In the genomic region with DNA sequence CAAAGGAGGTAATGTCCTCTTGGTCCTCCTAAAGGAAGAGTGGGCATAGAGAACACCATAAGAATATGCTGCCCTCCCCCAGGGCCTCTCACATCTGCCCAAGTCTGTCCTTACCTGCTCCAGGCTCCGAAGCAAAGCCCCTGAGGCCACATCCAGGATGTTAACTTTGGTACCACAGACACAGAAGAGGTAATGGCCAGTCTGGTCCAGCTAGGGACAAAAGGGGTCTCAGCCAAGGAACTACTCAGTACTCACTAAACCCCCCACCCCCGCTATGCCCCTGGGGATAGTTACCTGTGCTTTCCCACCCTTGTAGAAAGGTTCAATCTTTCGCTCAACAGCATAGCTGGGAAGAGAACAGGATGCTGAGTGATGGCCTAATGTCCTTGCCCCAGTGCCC, we compare ENCODE assay signal across 23 mouse cellular contexts. TPM values are rescaled to one million over a fixed set of nuclear protein-coding genes. Genes with fewer than 3 reads are reported as not detected.
DNase-seq lines count a peak whose midpoint lies in the region; ATAC-seq and TF ChIP-seq lines count a peak whose summit lies in the region.
"Had no signal": no experiment of that assay in that cellular context is flagged by ENCODE, and none has a peak within 500 bp of the region (broad histone marks: within the 10 kb centered on the region; RNA-seq: fewer than 3 reads in every experiment).

No protein-coding gene starts in this region.

- intact Hi-C loops in left cerebral cortex, postnatal 4 days (cut with DNase I): no loop called here

- no peaks in the 10 kb centered on the region for H3K9me3 ChIP-seq in erythroblast, embryonic 14.5 days (ENCODE audit: control insufficient read depth, low read length)
- H3K9me3 ChIP-seq in E14TG2a.4 (ENCODE audit: low read length): no peaks in the 10 kb centered on the region
- no peaks in the 10 kb centered on the region for H3K9me3 ChIP-seq in limb, embryonic 11.5 days (ENCODE audit: control insufficient read depth, low read length)
- H3K9me3 ChIP-seq: embryonic facial prominence, embryonic 15.5 days; heart, embryonic 15.5 days had no signal

- peak overlapping the region; percentile 81 for H3K4me3 ChIP-seq in erythroblast, embryonic 14.5 days (replicated peaks)
- H3K4me3 ChIP-seq in layer of hippocampus, adult 2 months: no peak overlapping the region
- H3K4me3 ChIP-seq in E14TG2a.4 (replicated peaks; ENCODE audit: low read length): peak overlapping the region; percentile 98; the same call in 1 of the 2 replicates
- H3K4me3 ChIP-seq in limb, embryonic 11.5 days (ENCODE audit: low read depth, low read length): no peak overlapping the region; the same call in 1 of the 2 replicates

- TF ChIP-seq CTCF in layer of hippocampus, adult 2 months (conservative IDR thresholded peaks at IDR 0.05): no peak
- no peak for TF ChIP-seq CTCF in E14TG2a.4 (conservative IDR thresholded peaks at IDR 0.05; ENCODE audit: low read length)

- no peak overlapping the region for H3K27ac ChIP-seq in layer of hippocampus, adult 2 months
- no peak overlapping the region for H3K27ac ChIP-seq in limb, embryonic 11.5 days (replicated peaks; ENCODE audit: low read depth, low read length)
- H3K27ac ChIP-seq: embryonic facial prominence, embryonic 15.5 days; heart, embryonic 15.5 days; hindbrain, embryonic 14.5 days; kidney, postnatal 0 days; macrophage had no signal

- no peak overlapping the region for H3K9ac ChIP-seq in limb, embryonic 11.5 days (ENCODE audit: low read length)
- H3K9ac ChIP-seq: embryonic facial prominence, embryonic 15.5 days; heart, embryonic 15.5 days; hindbrain, embryonic 14.5 days had no signal

- no peaks in the 10 kb centered on the region for H3K27me3 ChIP-seq in erythroblast, embryonic 14.5 days (ENCODE audit: control insufficient read depth)
- H3K27me3 ChIP-seq in E14TG2a.4 (ENCODE audit: insufficient read depth, low read length): no peaks in the 10 kb centered on the region
- no peaks in the 10 kb centered on the region for H3K27me3 ChIP-seq in limb, embryonic 11.5 days (ENCODE audit: control insufficient read depth, insufficient read depth, low read length)
- H3K27me3 ChIP-seq: embryonic facial prominence, embryonic 15.5 days; heart, embryonic 15.5 days had no signal

- 91% methylated on average over 3 of the region's 3 CpGs for WGBS in limb, embryonic 11.5 days

- DNase-seq in layer of hippocampus, adult 9-11 months: peak; percentile 1
- DNase-seq in layer of hippocampus, adult 2 months (ENCODE audit: low spot score in 2 of 2): no peak
- DNase-seq in limb, embryonic 11.5 days (ENCODE audit: low spot score): no peak
- DNase-seq in left cerebral cortex, postnatal 4 days: no peak
- no peak for DNase-seq in yolk sac, embryonic 10.5 days (ENCODE audit: low spot score)
- DNase-seq: adrenal gland, postnatal 14 days; B cell, adult 2 months; gastrocnemius, postnatal 36 days; lung, adult 18-20 months; retina, postnatal 1 day; thymus, adult 2 months had no signal

- H3K4me2 ChIP-seq in limb, embryonic 11.5 days (ENCODE audit: low read depth, severe bottlenecking): peak overlapping the region; percentile 80; the same call in 1 of the 2 replicates

- H3K4me1 ChIP-seq in erythroblast, embryonic 14.5 days (ENCODE audit: control insufficient read depth): peaks cover 26% of the 10 kb centered on the region
- H3K4me1 ChIP-seq in E14TG2a.4 (replicated peaks; ENCODE audit: low read depth, low read length): peaks cover 34% of the 10 kb centered on the region
- H3K4me1 ChIP-seq in limb, embryonic 11.5 days (ENCODE audit: control insufficient read depth, insufficient read depth, low read length): peaks cover 10% of the 10 kb centered on the region

- ATAC-seq in erythroblast, adult 5-6 weeks (replicated peaks; ENCODE audit: low FRiP score, poor library complexity, severe bottlenecking): no peak
- ATAC-seq in limb, embryonic 11.5 days (ENCODE audit: insufficient number of reproducible peaks, low FRiP score, low TSS enrichment, low read depth): no peak
- ATAC-seq: intestine, embryonic 16.5 days; midbrain, embryonic 16.5 days had no signal

- peaks cover 47% of the 10 kb centered on the region for H3K36me3 ChIP-seq in erythroblast, embryonic 14.5 days (ENCODE audit: control insufficient read depth)
- peaks cover 52% of the 10 kb centered on the region for H3K36me3 ChIP-seq in E14TG2a.4 (ENCODE audit: insufficient read depth, low read length)
- H3K36me3 ChIP-seq in limb, embryonic 11.5 days (ENCODE audit: control insufficient read depth, insufficient read depth, low read length): peaks cover 32% of the 10 kb centered on the region

RNA-seq across cellular contexts. Expression of a gene that starts 1.6 kb away (rescaled TPM):
- polyA plus RNA-seq in erythroblast, embryonic 14.5 days (2012): 1.1 and 1.8 TPM in 2 replicates
- total RNA-seq in erythroblast, adult 5-6 weeks (2015; ENCODE audit: low replicate concordance): 0.58 and 5.9 TPM in 2 replicates
- total RNA-seq in erythroblast, adult 5-6 weeks (2017; ENCODE audit: low replicate concordance): 4.3 and 11.9 TPM in 2 replicates
- 10 to 100 TPM; 30.9 to 32.8 TPM for total RNA-seq in layer of hippocampus, adult 2 months (2021)
- 120 and 121 TPM in 2 replicates for polyA plus RNA-seq in limb, embryonic 11.5 days (2014; fragmentation: Nextera tagmentation; extraction: Ambion mirVana)
- total RNA-seq in left cerebral cortex, postnatal 4 days (2021): 10 to 100 TPM; 34.8 to 36.6 TPM

RNA-seq across cellular contexts. Expression of a gene that starts 9.8 kb away (rescaled TPM):
- polyA plus RNA-seq in erythroblast, embryonic 14.5 days (2012): 0.02 TPM in 1 of 2 replicates, not detected in the other
- total RNA-seq in erythroblast, adult 5-6 weeks (2015; ENCODE audit: low replicate concordance): not detected in 2 replicates
- not detected in 2 replicates for total RNA-seq in erythroblast, adult 5-6 weeks (2017; ENCODE audit: low replicate concordance)
- 1 to 10 TPM; 3.3 to 3.4 TPM for total RNA-seq in layer of hippocampus, adult 2 months (2021)
- polyA plus RNA-seq in limb, embryonic 11.5 days (2014; fragmentation: Nextera tagmentation; extraction: Ambion mirVana): 1.5 and 1.7 TPM in 2 replicates
- 1 to 10 TPM; 5.6 to 7.2 TPM for total RNA-seq in left cerebral cortex, postnatal 4 days (2021)

RNA-seq across cellular contexts. Expression of a gene that starts 9.9 kb away (rescaled TPM):
- polyA plus RNA-seq in erythroblast, embryonic 14.5 days (2012): 6.4 and 9.0 TPM in 2 replicates
- 2.7 and 6.3 TPM in 2 replicates for total RNA-seq in erythroblast, adult 5-6 weeks (2015; ENCODE audit: low replicate concordance)
- total RNA-seq in erythroblast, adult 5-6 weeks (2017; ENCODE audit: low replicate concordance): 3.0 and 7.2 TPM in 2 replicates
- 10 to 100 TPM; 22.3 to 22.4 TPM for total RNA-seq in layer of hippocampus, adult 2 months (2021)
- polyA plus RNA-seq in limb, embryonic 11.5 days (2014; fragmentation: Nextera tagmentation; extraction: Ambion mirVana): 53.0 and 63.3 TPM in 2 replicates
- 10 to 100 TPM; 21.0 to 22.7 TPM for total RNA-seq in left cerebral cortex, postnatal 4 days (2021)

RNA-seq across cellular contexts. Expression of a gene that starts 12.0 kb away (rescaled TPM):
- 0.19 TPM in 1 of 2 replicates, not detected in the other for polyA plus RNA-seq in erythroblast, embryonic 14.5 days (2012)
- total RNA-seq in erythroblast, adult 5-6 weeks (2015; ENCODE audit: low replicate concordance): not detected in 2 replicates
- total RNA-seq in erythroblast, adult 5-6 weeks (2017; ENCODE audit: low replicate concordance): not detected in 2 replicates
- under 1 TPM in 1 of 2 experiments, not detected in 1; 0.56 TPM for total RNA-seq in layer of hippocampus, adult 2 months (2021)
- 0.16 TPM in 1 of 2 replicates, not detected in the other for polyA plus RNA-seq in limb, embryonic 11.5 days (2014; fragmentation: Nextera tagmentation; extraction: Ambion mirVana)
- total RNA-seq in left cerebral cortex, postnatal 4 days (2021): not detected
- total RNA-seq: adrenal gland, postnatal 14 days; gastrocnemius, postnatal 36 days; left cerebral cortex, postnatal 14 days; neutrophil, adult 5-6 weeks had no signal
- polyA plus RNA-seq: heart, embryonic 15.5 days; hindbrain, embryonic 14.5 days; intestine, embryonic 16.5 days; kidney, postnatal 0 days; macrophage had no signal

RNA-seq across cellular contexts. Expression of a gene that starts 12.1 kb away (rescaled TPM):
- polyA plus RNA-seq in erythroblast, embryonic 14.5 days (2012): 143 and 504 TPM in 2 replicates
- total RNA-seq in erythroblast, adult 5-6 weeks (2015; ENCODE audit: low replicate concordance): 1,254 and 1,636 TPM in 2 replicates
- 281 and 355 TPM in 2 replicates for total RNA-seq in erythroblast, adult 5-6 weeks (2017; ENCODE audit: low replicate concordance)
- total RNA-seq in layer of hippocampus, adult 2 months (2021): 100 to 1,000 TPM; 302 to 315 TPM
- polyA plus RNA-seq in limb, embryonic 11.5 days (2014; fragmentation: Nextera tagmentation; extraction: Ambion mirVana): 1,548 and 1,633 TPM in 2 replicates
- 100 to 1,000 TPM; 619 to 676 TPM for total RNA-seq in left cerebral cortex, postnatal 4 days (2021)

Comparison
In these comparisons a context has a peak if more than half of its experiments do, and no peak if none do; other contexts are left out.
1. H3K4me3 ChIP-seq: peak in erythroblast, embryonic 14.5 days (single experiment) and E14TG2a.4 (single experiment); none in layer of hippocampus, adult 2 months (single experiment) and limb, embryonic 11.5 days (single experiment).
2. RNA of a gene that starts 9.8 kb away (total RNA-seq): 5.6 to 7.2 TPM in left cerebral cortex, postnatal 4 days and 3.3 to 3.4 TPM in layer of hippocampus, adult 2 months; not detected in erythroblast, adult 5-6 weeks; every median in the first group is over 4 times any median in the second.